Mouse (Mus musculus) midbrain, postnatal 0 days (tissue): ENCODE data around the gene Ptprn2. TPM values are rescaled to one million over a fixed set of nuclear protein-coding genes. Genes with fewer than 3 reads are reported as not detected.
A peak's percentile ranks its signal among the peaks of the same experiment; 100 is the strongest.

Experiments used
- ATAC-seq: fragments of 200-750 bp; cut with Nextera tagmentation; 2 replicates; pipeline ENCODE4 v1.8.0; 2017; ENCODE audit warnings: moderate number of reproducible peaks, mild to moderate bottlenecking, moderate TSS enrichment, moderate library complexity; ENCODE audit not compliant: low FRiP score
- DNase-seq: peaks from one replicate; pipeline ENCODE4 v3.0.0-alpha.2; 2015; ENCODE audit warnings: low spot score
- H3K27ac ChIP-seq: fragments of 300-500 bp; sonication (generic); 2 replicates; pipeline ENCODE4 v1.5.1; 2014; ENCODE audit warnings: low read depth, mild to moderate bottlenecking, low read length, mixed read lengths
- H3K27me3 ChIP-seq: fragments of 300-500 bp; sonication (generic); 2 replicates; pipeline ENCODE4 v1.6.1; 2014; ENCODE audit warnings: low read length, control low read depth, mixed read lengths; ENCODE audit not compliant: insufficient read depth
- H3K36me3 ChIP-seq: fragments of 300-500 bp; sonication (generic); 2 replicates; pipeline ENCODE4 v1.6.1; 2014; ENCODE audit warnings: low read length, control low read depth, mixed read lengths; ENCODE audit not compliant: insufficient read depth
- H3K4me1 ChIP-seq: fragments of 300-500 bp; sonication (generic); 2 replicates; pipeline ENCODE4 v1.6.1; 2014; ENCODE audit warnings: mild to moderate bottlenecking, control low read depth, antibody characterized with exemption, low read length, mixed read lengths; ENCODE audit not compliant: insufficient read depth
- H3K4me2 ChIP-seq: fragments of 300-500 bp; sonication (generic); 2 replicates; pipeline ENCODE4 v1.6.1; 2014; ENCODE audit warnings: low read depth, mild to moderate bottlenecking, low read length, mixed read lengths; ENCODE audit not compliant: poor library complexity, severe bottlenecking
- H3K4me3 ChIP-seq: fragments of 300-500 bp; sonication (generic); 2 replicates; pipeline ENCODE4 v1.5.1; 2014; ENCODE audit warnings: low read depth, mild to moderate bottlenecking, low read length, moderate library complexity
- H3K9ac ChIP-seq: fragments of 300-500 bp; sonication (generic); replicated peaks from 2 replicates; pipeline ENCODE4 v1.6.1; 2014; ENCODE audit warnings: mild to moderate bottlenecking, low read length, moderate library complexity, mixed read lengths; ENCODE audit not compliant: poor library complexity, severe bottlenecking
- H3K9me3 ChIP-seq: fragments of 300-500 bp; sonication (generic); 2 replicates; pipeline ENCODE4 v1.6.1; 2016; ENCODE audit warnings: low read length, control low read depth
- CTCF ChIP-seq: IDR thresholded peaks from 2 replicates; pipeline ENCODE4 v1.5.1; 2016; ENCODE audit warnings: antibody characterized with exemption, mild to moderate bottlenecking
- WGBS: fragments of 180-500 bp; shearing (Covaris S2); extraction: QIAGEN DNeasy Blood & Tissue Kit; methylation state at CpG from one replicate; pipeline ENCODE4 v1.1.7; 2014; 5-methylcytosine and 5-hydroxymethylcytosine counted together
- polyA plus RNA-seq: library from polyadenylated mRNA; unstranded; fragments of >200 nt; fragmentation: Nextera tagmentation; extraction: Ambion mirVana; gene quantifications from 2 replicates; pipeline ENCODE4 v1.2.1, GENCODE M21; 2015
- total RNA-seq: library from RNA; depleted of rRNA; stranded (reverse); fragments of >200 nt; gene quantifications from 2 replicates; pipeline ENCODE4 v1.2.3, GENCODE M21; 2014

Ptprn2 gene
- total and polyA plus RNA-seq, 2 experiments from 2014 or later = 22.2 to 110 TPM

GRCm38 (mm10) chr12:117274576-117274975, 789.1 kb downstream of the Ptprn2 start:
- Histone ChIP-seq H3K36me3 (peaks cover 25% of the 10 kb centered on the region), H3K4me2 (no peak overlapping the region), H3K9me3 (no peaks in the 10 kb centered on the region), H3K9ac (no peak overlapping the region), H3K4me3 (no peak overlapping the region), H3K4me1 (peaks cover 18% of the 10 kb centered on the region; the same call in 1 of the 2 replicates), H3K27ac (peak overlapping the region; percentile 63), H3K27me3 (no peaks in the 10 kb centered on the region)
- ATAC-seq (no peak), DNase-seq (peak; percentile 60)
- no peak for TF ChIP-seq CTCF
- 53% methylated on average over 5 of the region's 5 CpGs for WGBS

- ATAC-seq (no peak), DNase-seq (no peak)
- H3K4me2 ChIP-seq = no peak overlapping the region
- WGBS = 91% methylated on average over 3 of the region's 3 CpGs
- no peaks in the 10 kb centered on the region for H3K27me3 ChIP-seq
- no peak for TF ChIP-seq CTCF
- H3K36me3 ChIP-seq = peaks cover 11% of the 10 kb centered on the region
- H3K4me3 ChIP-seq = no peak overlapping the region
- no peak overlapping the region for H3K9ac ChIP-seq
- H3K9me3 ChIP-seq = no peaks in the 10 kb centered on the region
- H3K27ac ChIP-seq = no peak overlapping the region
- no peaks in the 10 kb centered on the region; the same call in 1 of the 2 replicates for H3K4me1 ChIP-seq
These were observed 795.3 kb downstream of the Ptprn2 start for GRCm38 (mm10) chr12:117280790-117281189.

GRCm38 (mm10) chr12:117282659-117283058, 797.1 kb downstream of the Ptprn2 start:
- no peak overlapping the region for H3K4me3 ChIP-seq
- peaks cover 5% of the 10 kb centered on the region for H3K36me3 ChIP-seq
- no peak overlapping the region for H3K9ac ChIP-seq
- DNase-seq (no peak), ATAC-seq (no peak)
- no peaks in the 10 kb centered on the region; the same call in 1 of the 2 replicates for H3K4me1 ChIP-seq
- peak overlapping the region; percentile 19; the same call in 1 of the 2 replicates for H3K27ac ChIP-seq
- H3K27me3 ChIP-seq = no peaks in the 10 kb centered on the region
- WGBS = 77% methylated on average over 2 of the region's 2 CpGs
- H3K4me2 ChIP-seq = no peak overlapping the region
- no peaks in the 10 kb centered on the region for H3K9me3 ChIP-seq
- no peak for TF ChIP-seq CTCF

- Histone ChIP-seq H3K4me3 (no peak overlapping the region), H3K36me3 (no peaks in the 10 kb centered on the region), H3K27me3 (no peaks in the 10 kb centered on the region), H3K9me3 (no peaks in the 10 kb centered on the region), H3K27ac (no peak overlapping the region), H3K9ac (no peak overlapping the region), H3K4me1 (no peaks in the 10 kb centered on the region; the same call in 1 of the 2 replicates), H3K4me2 (no peak overlapping the region)
- no peak for ATAC-seq
- WGBS = 84% methylated on average over 2 of the region's 2 CpGs
- DNase-seq = no peak
- TF ChIP-seq CTCF = no peak
These were observed 801.9 kb downstream of the Ptprn2 start for GRCm38 (mm10) chr12:117287456-117287855.

DNA sequence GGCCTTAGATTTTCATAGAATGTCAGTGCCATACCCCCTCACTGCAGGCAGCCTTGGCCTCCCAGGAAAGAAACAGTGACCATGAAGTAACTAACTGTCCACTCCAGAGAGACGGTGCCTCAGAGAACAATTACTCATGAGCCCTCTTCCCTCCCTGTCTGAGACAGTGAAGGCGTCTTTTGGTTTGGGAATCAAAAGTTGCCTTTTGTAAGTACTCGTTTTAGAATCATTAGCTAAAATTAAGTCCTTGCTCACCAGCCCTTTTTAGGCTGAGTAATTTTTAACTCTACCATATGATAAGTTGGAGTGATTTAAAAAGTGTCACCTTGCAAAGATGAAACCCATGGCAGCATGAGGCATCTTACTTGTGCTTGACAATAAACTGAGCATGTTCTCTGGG, 806.4 kb downstream of the Ptprn2 start:
- Histone ChIP-seq H3K4me2 (no peak overlapping the region), H3K27me3 (no peaks in the 10 kb centered on the region), H3K4me1 (no peaks in the 10 kb centered on the region), H3K4me3 (no peak overlapping the region), H3K27ac (no peak overlapping the region), H3K9me3 (no peaks in the 10 kb centered on the region), H3K36me3 (no peaks in the 10 kb centered on the region), H3K9ac (no peak overlapping the region)
- DNase-seq (no peak), ATAC-seq (no peak)
- no peak for TF ChIP-seq CTCF
- 74% methylated on average over 3 of the region's 3 CpGs for WGBS

- TF ChIP-seq CTCF = no peak
- DNase-seq (no peak), ATAC-seq (no peak)
- Histone ChIP-seq H3K36me3 (no peaks in the 10 kb centered on the region), H3K9ac (no peak overlapping the region), H3K4me3 (no peak overlapping the region), H3K4me1 (no peaks in the 10 kb centered on the region), H3K27ac (no peak overlapping the region), H3K4me2 (no peak overlapping the region), H3K27me3 (no peaks in the 10 kb centered on the region), H3K9me3 (no peaks in the 10 kb centered on the region)
- 66% methylated on average over 2 of the region's 2 CpGs for WGBS
These were observed 811.3 kb downstream of the Ptprn2 start for GRCm38 (mm10) chr12:117296792-117297191.
